Mouse (Mus musculus) heart, embryonic 15.5 days (tissue): ENCODE measurements around the gene Ms4a15. TPM values are rescaled to one million over a fixed set of nuclear protein-coding genes. Genes with fewer than 3 reads are reported as not detected.

ENCODE experiments used
- ATAC-seq: fragments of 200-750 bp; cut with Nextera tagmentation; replicated peaks from 2 replicates; pipeline ENCODE4 v1.8.0; 2017; ENCODE audit warnings: low read depth, moderate TSS enrichment; ENCODE audit not compliant: insufficient number of reproducible peaks, insufficient read depth, low FRiP score
- H3K27ac ChIP-seq: fragments of 300-500 bp; sonication (generic); 2 replicates; pipeline ENCODE4 v1.5.1; 2015; ENCODE audit warnings: mild to moderate bottlenecking, inconsistent platforms
- H3K27me3 ChIP-seq: fragments of 300-500 bp; sonication (generic); 2 replicates; pipeline ENCODE4 v1.6.1; 2015; ENCODE audit warnings: inconsistent platforms
- H3K36me3 ChIP-seq: fragments of 300-500 bp; sonication (generic); 2 replicates; pipeline ENCODE4 v1.6.1; 2015; ENCODE audit warnings: mild to moderate bottlenecking, inconsistent platforms
- H3K4me1 ChIP-seq: fragments of 300-500 bp; sonication (generic); replicated peaks from 2 replicates; pipeline ENCODE4 v1.6.1; 2015; ENCODE audit warnings: inconsistent platforms
- H3K4me2 ChIP-seq: fragments of 300-500 bp; sonication (generic); 2 replicates; pipeline ENCODE4 v1.6.1; 2015; ENCODE audit warnings: inconsistent platforms, mild to moderate bottlenecking, moderate library complexity
- H3K4me3 ChIP-seq: fragments of 300-500 bp; sonication (generic); 2 replicates; pipeline ENCODE4 v1.5.1; 2015; ENCODE audit warnings: mild to moderate bottlenecking, inconsistent platforms
- H3K9ac ChIP-seq: fragments of 300-500 bp; sonication (generic); 2 replicates; pipeline ENCODE4 v1.6.1; 2015; ENCODE audit warnings: mild to moderate bottlenecking, inconsistent platforms
- H3K9me3 ChIP-seq: fragments of 300-500 bp; sonication (generic); replicated peaks from 2 replicates; pipeline ENCODE4 v1.6.1; 2016; ENCODE audit warnings: inconsistent platforms
- WGBS: fragments of 180-500 bp; shearing (Covaris S2); methylation state at CpG from one replicate; pipeline ENCODE4 v1.1.7; 2015; ENCODE audit warnings: mixed read lengths; 5-methylcytosine and 5-hydroxymethylcytosine counted together
- polyA plus RNA-seq: library from polyadenylated mRNA; unstranded; fragments of >200 nt; fragmentation: Nextera tagmentation; extraction: Ambion mirVana; gene quantifications from 2 replicates; pipeline ENCODE4 v1.2.1, GENCODE M21; 2015

The Ms4a15 gene
- polyA plus RNA-seq = not detected in 2 replicates

- WGBS = 81% methylated on average over 7 of the region's 7 CpGs
- no peaks in the 10 kb centered on the region for H3K36me3 ChIP-seq
- ATAC-seq = no peak
- no peak within 1 kb of the TSS for H3K4me2 ChIP-seq
- no peak within 1 kb of the TSS for H3K9ac ChIP-seq
- H3K27me3 ChIP-seq = no peaks in the 10 kb centered on the region
- H3K27ac ChIP-seq = no peak within 1 kb of the TSS
- H3K9me3 ChIP-seq = no peaks in the 10 kb centered on the region
- H3K4me3 ChIP-seq = no peak within 1 kb of the TSS
- no peaks in the 10 kb centered on the region for H3K4me1 ChIP-seq
These were observed at the start of gene Ms4a15 for GRCm38 (mm10) chr19:10993150-10993549. TSS of gene Ms4a15 (minus strand) at chr19:10993250.

GRCm38 (mm10) chr19:11037570-11037969 lies 44.5 kb upstream of the Ms4a15 start:
- Histone ChIP-seq H3K4me1 (no peaks in the 10 kb centered on the region), H3K9ac (no peak overlapping the region), H3K4me3 (no peak overlapping the region), H3K9me3 (no peaks in the 10 kb centered on the region), H3K36me3 (no peaks in the 10 kb centered on the region), H3K4me2 (no peak overlapping the region), H3K27ac (no peak overlapping the region), H3K27me3 (no peaks in the 10 kb centered on the region)
- ATAC-seq = no peak

- H3K9ac ChIP-seq = no peak overlapping the region
- H3K4me2 ChIP-seq = no peak overlapping the region
- H3K27me3 ChIP-seq = no peaks in the 10 kb centered on the region
- H3K36me3 ChIP-seq = no peaks in the 10 kb centered on the region
- no peaks in the 10 kb centered on the region for H3K4me1 ChIP-seq
- no peak for ATAC-seq
- no peak overlapping the region for H3K27ac ChIP-seq
- H3K4me3 ChIP-seq = no peak overlapping the region
- H3K9me3 ChIP-seq = no peaks in the 10 kb centered on the region
These were observed 29.3 kb upstream of the Ms4a15 start for GRCm38 (mm10) chr19:11022382-11022781.

- 69% methylated on average over 3 of the region's 3 CpGs for WGBS
- no peak within 1 kb of the TSS for H3K9ac ChIP-seq
- no peak for ATAC-seq
- no peaks in the 10 kb centered on the region for H3K9me3 ChIP-seq
- H3K4me2 ChIP-seq = no peak within 1 kb of the TSS
- H3K27ac ChIP-seq = no peak within 1 kb of the TSS
- H3K36me3 ChIP-seq = no peaks in the 10 kb centered on the region
- no peaks in the 10 kb centered on the region for H3K27me3 ChIP-seq
- no peak within 1 kb of the TSS for H3K4me3 ChIP-seq
- no peaks in the 10 kb centered on the region for H3K4me1 ChIP-seq
These were observed 24.8 kb upstream of the Ms4a15 start, which contains the start of gene Ms4a18 for GRCm38 (mm10) chr19:11017891-11018290. TSS of gene Ms4a18 (minus strand) at chr19:11018031.

- Histone ChIP-seq H3K9ac (no peak overlapping the region), H3K4me3 (no peak overlapping the region), H3K36me3 (no peaks in the 10 kb centered on the region), H3K27me3 (no peaks in the 10 kb centered on the region), H3K27ac (no peak overlapping the region), H3K4me1 (no peaks in the 10 kb centered on the region), H3K9me3 (no peaks in the 10 kb centered on the region), H3K4me2 (no peak overlapping the region)
- 61% methylated on average over 2 of the region's 2 CpGs for WGBS
- no peak for ATAC-seq
These were observed 24.2 kb upstream of the Ms4a15 start for GRCm38 (mm10) chr19:11017251-11017650.

GRCm38 (mm10) chr19:11015998-11016397 lies 22.9 kb upstream of the Ms4a15 start:
- no peak for ATAC-seq
- Histone ChIP-seq H3K9ac (no peak overlapping the region), H3K4me3 (no peak overlapping the region), H3K27me3 (no peaks in the 10 kb centered on the region), H3K9me3 (no peaks in the 10 kb centered on the region), H3K36me3 (no peaks in the 10 kb centered on the region), H3K4me1 (no peaks in the 10 kb centered on the region), H3K27ac (no peak overlapping the region), H3K4me2 (no peak overlapping the region)
- WGBS = 68% methylated on average over 1 of the region's 1 CpGs

GRCm38 (mm10) chr19:11015468-11015867 lies 22.4 kb upstream of the Ms4a15 start:
- H3K4me1 ChIP-seq = no peaks in the 10 kb centered on the region
- H3K27ac ChIP-seq = no peak overlapping the region
- H3K4me2 ChIP-seq = no peak overlapping the region
- ATAC-seq = no peak
- H3K9me3 ChIP-seq = no peaks in the 10 kb centered on the region
- H3K9ac ChIP-seq = no peak overlapping the region
- no peaks in the 10 kb centered on the region for H3K36me3 ChIP-seq
- no peaks in the 10 kb centered on the region for H3K27me3 ChIP-seq
- H3K4me3 ChIP-seq = no peak overlapping the region

- Histone ChIP-seq H3K27me3 (no peaks in the 10 kb centered on the region), H3K27ac (no peak overlapping the region)
- ATAC-seq = no peak
These were observed 1.1 kb downstream of the Ms4a15 start for GRCm38 (mm10) chr19:10991911-10992310.

GRCm38 (mm10) chr19:10990751-10991150 lies 2.3 kb downstream of the Ms4a15 start:
- Histone ChIP-seq H3K4me3 (no peak overlapping the region), H3K4me2 (no peak overlapping the region), H3K4me1 (no peaks in the 10 kb centered on the region), H3K36me3 (no peaks in the 10 kb centered on the region), H3K27ac (no peak overlapping the region), H3K9me3 (no peaks in the 10 kb centered on the region), H3K9ac (no peak overlapping the region), H3K27me3 (no peaks in the 10 kb centered on the region)
- 28% methylated on average over 1 of the region's 1 CpGs for WGBS
- no peak for ATAC-seq

More at GRCm38 (mm10) chr19:10991911-10992310, 1.1 kb downstream of the Ms4a15 start:
- no peak overlapping the region for H3K4me3 ChIP-seq
- H3K36me3 ChIP-seq = no peaks in the 10 kb centered on the region
- no peaks in the 10 kb centered on the region for H3K9me3 ChIP-seq
- no peaks in the 10 kb centered on the region for H3K4me1 ChIP-seq
- H3K9ac ChIP-seq = no peak overlapping the region
- H3K4me2 ChIP-seq = no peak overlapping the region

GRCm38 (mm10) chr19:10988563-10988962 lies 4.5 kb downstream of the Ms4a15 start:
- H3K9me3 ChIP-seq = no peaks in the 10 kb centered on the region
- H3K4me3 ChIP-seq = no peak overlapping the region
- no peak for ATAC-seq
- no peak overlapping the region for H3K9ac ChIP-seq
- no peaks in the 10 kb centered on the region for H3K36me3 ChIP-seq
- H3K4me1 ChIP-seq = no peaks in the 10 kb centered on the region
- H3K4me2 ChIP-seq = no peak overlapping the region
- no peak overlapping the region for H3K27ac ChIP-seq
- 79% methylated on average over 1 of the region's 1 CpGs for WGBS
- no peaks in the 10 kb centered on the region for H3K27me3 ChIP-seq

- ATAC-seq = no peak
- Histone ChIP-seq H3K9me3 (no peaks in the 10 kb centered on the region), H3K27me3 (no peaks in the 10 kb centered on the region), H3K9ac (no peak overlapping the region), H3K4me3 (no peak overlapping the region), H3K4me2 (no peak overlapping the region), H3K4me1 (no peaks in the 10 kb centered on the region), H3K27ac (no peak overlapping the region), H3K36me3 (no peaks in the 10 kb centered on the region)
- 86% methylated on average over 4 of the region's 4 CpGs for WGBS
These were observed 7.2 kb downstream of the Ms4a15 start for GRCm38 (mm10) chr19:10985889-10986288.

GRCm38 (mm10) chr19:10984551-10984950 lies 8.5 kb downstream of the Ms4a15 start:
- no peak overlapping the region for H3K27ac ChIP-seq
- H3K9me3 ChIP-seq = no peaks in the 10 kb centered on the region
- no peak for ATAC-seq
- WGBS = 69% methylated on average over 13 of the region's 13 CpGs
- peaks cover 2% of the 10 kb centered on the region for H3K4me1 ChIP-seq
- H3K9ac ChIP-seq = no peak overlapping the region
- no peaks in the 10 kb centered on the region for H3K27me3 ChIP-seq
- H3K36me3 ChIP-seq = no peaks in the 10 kb centered on the region
- no peak overlapping the region for H3K4me2 ChIP-seq
- H3K4me3 ChIP-seq = no peak overlapping the region
